Mouse (Mus musculus) kidney, embryonic 14.5 days (tissue): ENCODE results near the gene B9d2. TPM values are rescaled to one million over a fixed set of nuclear protein-coding genes. Genes with fewer than 3 reads are reported as not detected.

Experiments
- ATAC-seq: fragments of 200-750 bp; cut with Nextera tagmentation; 2 replicates; pipeline ENCODE4 v1.8.0; 2017; ENCODE audit warnings: moderate number of reproducible peaks, mild to moderate bottlenecking, moderate TSS enrichment, moderate library complexity; ENCODE audit not compliant: low FRiP score, low TSS enrichment
- H3K27ac ChIP-seq: fragments of 300-500 bp; sonication (generic); 2 replicates; pipeline ENCODE4 v1.5.1; 2014; ENCODE audit warnings: low read depth, mild to moderate bottlenecking, low read length, moderate library complexity, mixed read lengths
- H3K27me3 ChIP-seq: fragments of 300-500 bp; sonication (generic); 2 replicates; pipeline ENCODE4 v1.6.1; 2014; ENCODE audit warnings: mild to moderate bottlenecking, low read length; ENCODE audit not compliant: control insufficient read depth, insufficient read depth
- H3K36me3 ChIP-seq: fragments of 300-500 bp; sonication (generic); 2 replicates; pipeline ENCODE4 v1.6.1; 2014; ENCODE audit warnings: low read length, mixed read lengths; ENCODE audit not compliant: control insufficient read depth, insufficient read depth
- H3K4me1 ChIP-seq: fragments of 300-500 bp; sonication (generic); 2 replicates; pipeline ENCODE4 v1.6.1; 2014; ENCODE audit warnings: low read length, mixed read lengths; ENCODE audit not compliant: control insufficient read depth, insufficient read depth
- H3K4me2 ChIP-seq: fragments of 300-500 bp; sonication (generic); replicated peaks from 2 replicates; pipeline ENCODE4 v1.6.1; 2014; ENCODE audit warnings: low read depth, mild to moderate bottlenecking, low read length
- H3K4me3 ChIP-seq: fragments of 300-500 bp; sonication (generic); 2 replicates; pipeline ENCODE4 v1.5.1; 2014; ENCODE audit warnings: mild to moderate bottlenecking, low read length
- H3K9ac ChIP-seq: fragments of 300-500 bp; sonication (generic); 2 replicates; pipeline ENCODE4 v1.6.1; 2014; ENCODE audit warnings: low read depth, mild to moderate bottlenecking, low read length, moderate library complexity
- H3K9me3 ChIP-seq: fragments of 300-500 bp; sonication (generic); 2 replicates; pipeline ENCODE4 v1.6.1; 2016; ENCODE audit warnings: low read length; ENCODE audit not compliant: control insufficient read depth
- WGBS: fragments of 180-500 bp; shearing (Covaris S2); extraction: QIAGEN DNeasy Blood & Tissue Kit; methylation state at CpG from one replicate; pipeline ENCODE4 v1.1.7; 2014; 5-methylcytosine and 5-hydroxymethylcytosine counted together
- polyA plus RNA-seq: library from polyadenylated mRNA; unstranded; fragments of >200 nt; fragmentation: Nextera tagmentation; extraction: Ambion mirVana; gene quantifications from 2 replicates; pipeline ENCODE4 v1.2.1, GENCODE M21; 2014

The B9d2 gene
- polyA plus RNA-seq, 1 experiment from 2014 or later, result 36.5 TPM

DNA sequence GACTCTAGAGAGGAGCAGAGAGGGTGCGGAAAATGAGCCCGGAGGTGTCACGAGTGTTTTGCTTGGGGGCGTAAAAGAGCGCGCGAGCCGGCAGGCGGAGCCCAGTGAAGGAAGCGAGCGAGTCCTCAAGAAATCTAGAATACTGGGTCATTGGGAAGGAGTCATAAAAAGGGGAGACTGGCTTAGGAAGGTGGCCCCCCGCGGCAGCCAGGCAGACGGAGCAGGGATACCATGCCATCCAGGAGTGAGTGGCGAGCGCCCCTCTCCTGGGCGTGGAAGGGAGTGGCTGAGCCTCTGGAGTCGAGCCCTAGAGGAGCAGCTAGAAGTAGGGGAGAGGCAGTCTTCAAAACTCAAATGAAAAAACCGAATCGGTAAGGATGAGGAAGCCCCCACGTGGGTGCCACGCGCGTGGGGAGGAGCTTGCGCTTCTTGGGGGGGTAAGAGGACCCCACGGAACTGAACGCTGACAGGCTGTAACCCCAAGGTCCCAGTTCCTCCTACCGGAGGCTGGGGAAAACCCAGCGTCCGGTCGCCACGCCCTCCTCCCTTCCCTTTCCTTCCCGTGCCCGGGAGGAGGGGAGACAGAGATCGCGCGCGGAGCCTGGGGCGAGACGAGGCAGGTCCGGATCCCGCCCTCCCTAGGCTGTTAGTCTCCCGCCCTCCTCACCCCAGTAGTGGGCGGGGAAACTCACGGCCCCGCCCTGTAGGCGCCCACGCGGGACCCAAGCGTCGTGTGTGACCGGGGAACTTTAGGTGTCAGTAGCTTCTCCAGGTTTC, 8.4 kb downstream of the B9d2 start:
- peak overlapping the region; percentile 59 for H3K4me3 ChIP-seq
- under 1% methylated on average over 45 of the region's 52 CpGs for WGBS
- H3K9me3 ChIP-seq, result no peaks in the 10 kb centered on the region
- no peaks in the 10 kb centered on the region for H3K36me3 ChIP-seq
- peaks cover 20% of the 10 kb centered on the region for H3K27me3 ChIP-seq
- peak overlapping the region; percentile 51; the same call in 1 of the 2 replicates for H3K27ac ChIP-seq
- peaks cover 18% of the 10 kb centered on the region for H3K4me1 ChIP-seq
- peak overlapping the region; percentile 94 for H3K4me2 ChIP-seq
- ATAC-seq, result peak; percentile 42
- peak overlapping the region; percentile 68 for H3K9ac ChIP-seq

DNA sequence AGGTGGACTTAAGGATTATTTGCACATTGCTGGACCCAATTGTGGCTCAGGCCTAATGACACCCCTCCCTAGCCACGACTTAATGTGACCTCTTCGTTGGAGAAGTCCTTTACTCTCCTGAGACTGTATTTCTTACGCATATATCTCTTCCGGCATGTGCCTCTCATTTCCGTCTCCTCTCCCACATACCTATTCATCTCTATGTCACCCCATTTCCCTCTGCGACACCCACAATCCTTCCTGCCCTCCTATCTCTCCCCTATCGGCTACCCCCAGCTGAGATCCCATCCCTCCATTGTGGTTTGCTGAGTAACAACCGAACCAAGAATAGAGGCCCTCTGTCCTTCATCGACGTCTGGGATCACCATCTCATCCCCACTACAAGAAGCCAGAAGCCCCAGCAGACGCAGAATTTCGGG, 9.0 kb downstream of the B9d2 start:
- H3K9me3 ChIP-seq, result no peaks in the 10 kb centered on the region
- ATAC-seq, result no peak
- 9% methylated on average over 12 of the region's 12 CpGs for WGBS
- H3K27me3 ChIP-seq, result peaks cover 20% of the 10 kb centered on the region
- H3K4me2 ChIP-seq, result peak overlapping the region; percentile 94
- peaks cover 18% of the 10 kb centered on the region for H3K4me1 ChIP-seq
- no peaks in the 10 kb centered on the region for H3K36me3 ChIP-seq
- peak overlapping the region; percentile 68; the same call in 1 of the 2 replicates for H3K9ac ChIP-seq
- peak overlapping the region; percentile 59 for H3K4me3 ChIP-seq
- H3K27ac ChIP-seq, result no peak overlapping the region

DNA sequence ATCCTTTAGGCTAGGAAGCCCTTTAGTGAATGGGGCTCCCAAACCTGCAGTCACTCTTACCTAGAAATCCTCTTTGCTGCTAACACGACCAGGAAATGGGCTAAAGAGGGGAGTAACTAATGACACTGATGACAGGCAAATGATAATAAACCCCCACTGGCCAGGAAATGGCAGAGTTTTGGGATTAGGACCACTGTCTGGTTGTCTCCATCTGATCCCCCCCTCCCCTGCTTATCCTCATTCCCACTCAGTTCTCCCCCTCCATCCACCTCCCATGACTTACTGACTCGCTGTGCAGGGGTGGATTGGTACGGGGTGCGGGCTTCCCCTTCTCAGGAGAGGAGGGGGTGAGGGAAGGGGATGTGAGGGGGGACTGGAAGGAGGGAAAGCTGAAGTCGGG, 9.5 kb downstream of the B9d2 start:
- 23% methylated on average over 5 of the region's 5 CpGs for whole genome bisulfite sequencing
- H3K27ac ChIP-seq, result no peak overlapping the region
- peak overlapping the region; percentile 94 for H3K4me2 ChIP-seq
- H3K4me1 ChIP-seq, result peaks cover 18% of the 10 kb centered on the region
- no peak for ATAC-seq
- H3K36me3 ChIP-seq, result no peaks in the 10 kb centered on the region
- peak overlapping the region; percentile 34; the same call in 1 of the 2 replicates for H3K9ac ChIP-seq
- H3K4me3 ChIP-seq, result peak overlapping the region; percentile 59; the same call in 1 of the 2 replicates
- H3K9me3 ChIP-seq, result no peaks in the 10 kb centered on the region
- peaks cover 20% of the 10 kb centered on the region for H3K27me3 ChIP-seq

DNA sequence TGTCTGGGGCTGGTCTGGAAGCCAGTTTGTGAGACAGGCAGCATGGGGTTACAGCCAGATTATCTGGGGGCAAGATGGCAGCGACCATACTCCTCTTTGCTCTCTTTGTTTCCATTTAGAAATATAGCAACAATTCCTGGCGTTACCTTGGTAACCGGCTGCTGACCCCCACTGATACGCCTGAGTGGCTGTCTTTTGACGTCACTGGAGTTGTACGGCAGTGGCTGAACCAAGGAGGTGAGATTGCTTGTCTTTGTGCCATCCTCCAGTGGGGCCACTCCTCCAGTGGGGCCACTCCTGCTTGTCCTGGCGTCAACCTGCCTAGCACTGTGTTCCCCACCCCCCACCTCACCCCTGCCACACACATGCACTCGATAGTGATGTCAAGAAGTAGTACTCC, 13.5 kb downstream of the B9d2 start:
- ATAC-seq, result no peak
- H3K27ac ChIP-seq, result no peak overlapping the region
- H3K4me2 ChIP-seq, result no peak overlapping the region
- no peak overlapping the region for H3K4me3 ChIP-seq
- H3K4me1 ChIP-seq, result peaks cover 3% of the 10 kb centered on the region; the same call in 1 of the 2 replicates
- H3K36me3 ChIP-seq, result no peaks in the 10 kb centered on the region; the same call in 1 of the 2 replicates
- no peaks in the 10 kb centered on the region for H3K9me3 ChIP-seq
- 67% methylated on average over 8 of the region's 8 CpGs for WGBS
- no peaks in the 10 kb centered on the region; the same call in 1 of the 2 replicates for H3K27me3 ChIP-seq
- no peak overlapping the region for H3K9ac ChIP-seq

DNA sequence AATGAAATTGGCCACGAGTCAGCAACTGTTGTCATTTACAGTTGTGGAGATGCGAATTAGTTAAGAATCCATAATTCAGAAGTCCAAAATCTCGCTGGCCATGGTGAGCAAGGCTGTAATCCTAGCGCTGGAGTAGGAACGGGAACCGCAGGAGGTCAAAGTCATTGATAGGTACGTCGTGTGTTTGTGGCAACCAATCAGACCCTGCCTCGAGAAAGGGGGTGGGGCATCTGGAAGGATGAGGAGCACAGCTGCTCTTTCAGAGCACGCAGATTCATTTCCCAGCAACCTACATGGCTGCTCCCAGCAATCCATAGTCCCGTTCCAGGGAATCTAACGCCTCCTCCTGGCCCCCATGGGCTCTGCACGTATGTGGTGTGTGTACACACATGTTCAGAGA, 19.3 kb downstream of the B9d2 start:
- Histone ChIP-seq H3K36me3 (no peaks in the 10 kb centered on the region; the same call in 1 of the 2 replicates), H3K4me1 (0 out of 2 replicates have a peak, but pooled peaks cover 4% of the 10 kb centered on the region), H3K9me3 (0 out of 2 replicates have a peak, but pooled peaks cover 3% of the 10 kb centered on the region), H3K9ac (no peak overlapping the region), H3K4me3 (no peak overlapping the region), H3K27ac (no peak overlapping the region), H3K4me2 (no peak overlapping the region), H3K27me3 (peaks cover 5% of the 10 kb centered on the region; the same call in 1 of the 2 replicates)
- no peak for ATAC-seq
- WGBS, result 61% methylated on average over 13 of the region's 13 CpGs

DNA sequence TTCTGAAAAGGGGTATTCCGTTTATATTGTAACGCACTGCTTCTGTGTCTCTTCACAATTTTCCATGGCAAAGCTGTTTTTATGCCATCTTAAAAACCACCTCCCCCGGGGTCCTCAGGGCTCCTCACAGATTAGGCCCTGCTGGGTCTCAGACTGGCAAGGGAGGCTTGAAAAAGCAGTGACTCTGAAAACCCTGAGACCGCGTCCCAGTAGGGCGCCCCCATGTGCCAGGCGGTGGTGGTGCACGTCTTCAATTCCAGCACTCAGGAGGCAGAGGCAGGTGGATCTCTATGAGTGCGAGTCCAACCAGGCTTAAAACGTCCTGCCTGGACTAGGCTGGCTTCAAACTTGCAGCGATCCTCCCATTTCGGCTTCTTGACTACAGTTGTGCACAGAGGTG, 20.2 kb downstream of the B9d2 start:
- 0 out of 2 replicates have a peak, but pooled peaks cover 3% of the 10 kb centered on the region for H3K9me3 ChIP-seq
- peaks cover 5% of the 10 kb centered on the region; the same call in 1 of the 2 replicates for H3K27me3 ChIP-seq
- WGBS, result 74% methylated on average over 12 of the region's 12 CpGs
- H3K36me3 ChIP-seq, result no peaks in the 10 kb centered on the region; the same call in 1 of the 2 replicates
- H3K4me1 ChIP-seq, result 0 out of 2 replicates have a peak, but pooled peaks cover 7% of the 10 kb centered on the region
- H3K27ac ChIP-seq, result no peak overlapping the region
- no peak for ATAC-seq
- no peak overlapping the region for H3K4me3 ChIP-seq
- no peak overlapping the region for H3K9ac ChIP-seq
- no peak overlapping the region for H3K4me2 ChIP-seq

DNA sequence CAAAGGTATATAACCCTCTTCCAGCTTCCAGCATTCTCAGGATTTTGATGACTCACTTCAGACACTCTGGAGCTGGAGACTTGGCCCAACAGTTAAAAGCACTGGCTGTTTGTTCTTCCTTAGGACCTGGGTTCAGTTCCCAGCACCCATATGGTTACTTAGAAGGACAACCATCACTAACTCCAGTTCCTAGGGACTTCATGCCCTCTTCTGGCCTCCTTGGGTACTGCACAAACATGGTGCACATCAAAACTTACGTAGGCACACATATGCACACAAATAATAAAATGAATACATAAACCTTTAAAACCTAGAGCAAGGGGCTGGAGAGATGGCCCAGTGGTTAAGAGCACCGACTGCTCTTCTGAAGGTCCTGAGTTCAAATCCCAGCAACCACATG, 21.8 kb downstream of the B9d2 start:
- no peak for ATAC-seq
- H3K27ac ChIP-seq, result no peak overlapping the region
- WGBS, result 99% methylated on average over 2 of the region's 2 CpGs
- H3K4me2 ChIP-seq, result no peak overlapping the region
- no peaks in the 10 kb centered on the region; the same call in 1 of the 2 replicates for H3K36me3 ChIP-seq
- H3K4me1 ChIP-seq, result peaks cover 11% of the 10 kb centered on the region; the same call in 1 of the 2 replicates
- peaks cover 5% of the 10 kb centered on the region; the same call in 1 of the 2 replicates for H3K27me3 ChIP-seq
- H3K9ac ChIP-seq, result no peak overlapping the region
- H3K9me3 ChIP-seq, result 0 out of 2 replicates have a peak, but pooled peaks cover 3% of the 10 kb centered on the region
- no peak overlapping the region for H3K4me3 ChIP-seq

DNA sequence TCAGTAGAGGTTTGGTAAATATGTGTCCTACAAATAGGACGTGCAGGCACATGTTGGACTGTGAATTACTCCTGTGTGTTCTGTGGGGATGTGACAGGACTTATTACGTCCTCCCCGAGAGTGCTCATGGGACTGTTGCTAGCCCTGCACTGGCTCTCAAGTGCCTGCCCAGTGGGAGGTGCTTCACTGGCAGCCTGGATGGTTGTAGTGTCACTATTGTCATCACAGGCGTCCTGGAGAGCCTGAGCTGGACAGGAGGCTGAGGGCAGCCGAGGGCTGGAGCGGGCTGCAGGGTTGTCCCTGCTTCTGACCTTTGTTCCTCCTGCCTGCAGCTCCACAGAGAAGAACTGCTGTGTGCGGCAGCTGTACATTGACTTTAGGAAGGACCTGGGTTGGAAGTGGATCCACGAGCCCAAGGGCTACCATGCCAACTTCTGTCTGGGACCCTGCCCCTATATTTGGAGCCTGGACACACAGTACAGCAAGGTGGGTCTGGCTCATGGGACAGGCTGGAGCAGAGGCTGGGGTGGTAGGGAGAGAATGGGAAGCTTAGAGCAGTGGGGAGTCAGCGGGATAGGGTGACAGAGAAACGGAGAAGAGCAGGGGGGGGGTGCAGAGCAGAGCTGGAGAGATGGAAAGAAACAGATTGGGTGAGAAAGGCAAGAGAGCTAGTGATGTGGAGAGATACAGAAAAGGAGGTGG, 23.4 kb downstream of the B9d2 start:
- no peaks in the 10 kb centered on the region for H3K36me3 ChIP-seq
- no peak overlapping the region for H3K4me2 ChIP-seq
- no peak overlapping the region for H3K4me3 ChIP-seq
- 0 out of 2 replicates have a peak, but pooled peaks cover 3% of the 10 kb centered on the region for H3K9me3 ChIP-seq
- H3K27ac ChIP-seq, result no peak overlapping the region
- ATAC-seq, result no peak
- 32% methylated on average over 10 of the region's 10 CpGs for WGBS
- no peak overlapping the region for H3K9ac ChIP-seq
- H3K4me1 ChIP-seq, result peaks cover 17% of the 10 kb centered on the region; the same call in 1 of the 2 replicates
- H3K27me3 ChIP-seq, result peaks cover 5% of the 10 kb centered on the region; the same call in 1 of the 2 replicates
